Mouse (Mus musculus) kidney, adult 2 months (tissue): ENCODE results near the gene Maml3.

Experiments
- CTCF ChIP-seq: fragments of 200-500 bp; conservative IDR thresholded peaks from 2 replicates; pipeline ENCODE4 v1.5.1; 2011; ENCODE audit warnings: low read depth, mild to moderate bottlenecking, control low read depth, low read length, moderate library complexity, mixed read lengths; ENCODE audit not compliant: insufficient read depth, insufficient read length
- POLR2A ChIP-seq: fragments of 200-500 bp; IDR thresholded peaks from one replicate; pipeline ENCODE4 v1.6.1; 2011; ENCODE audit warnings: low read depth, low read length, control low read depth

GRCm38 (mm10) chr3:51849462-51849861 is 255.4 kb downstream of the Maml3 start:
- TF ChIP-seq POLR2A, result no peak
- TF ChIP-seq CTCF, result no peak
